Mouse (Mus musculus) embryonic facial prominence, embryonic 14.5 days (tissue): ENCODE data around the gene Fbxw24. TPM values are rescaled to one million over a fixed set of nuclear protein-coding genes. Genes with fewer than 3 reads are reported as not detected.
A peak's percentile ranks its signal among the peaks of the same experiment; 100 is the strongest.
"Not testable (repeated sequence)": the region's sequence is repeated elsewhere in the genome, so short reads cannot be mapped to it uniquely, and the experiment has no call there.

Experiments used
- ATAC-seq: fragments of 200-750 bp; cut with Nextera tagmentation; 2 replicates; pipeline ENCODE4 v1.8.0; 2017; ENCODE audit warnings: low read depth, moderate number of reproducible peaks, moderate TSS enrichment
- DNase-seq: peaks from one replicate; pipeline ENCODE4 v3.0.0-alpha.2; 2015; ENCODE audit warnings: low spot score
- H3K27ac ChIP-seq: fragments of 300-500 bp; sonication (generic); replicated peaks from 2 replicates; pipeline ENCODE4 v1.5.1; 2014; ENCODE audit warnings: low read depth, mild to moderate bottlenecking, low read length, moderate library complexity
- H3K27me3 ChIP-seq: fragments of 300-500 bp; sonication (generic); replicated peaks from 2 replicates; pipeline ENCODE4 v1.6.1; 2014; ENCODE audit warnings: low read length; ENCODE audit not compliant: control insufficient read depth, insufficient read depth
- H3K36me3 ChIP-seq: fragments of 300-500 bp; sonication (generic); 2 replicates; pipeline ENCODE4 v1.6.1; 2014; ENCODE audit warnings: low read length, mixed read lengths; ENCODE audit not compliant: control insufficient read depth, insufficient read depth
- H3K4me1 ChIP-seq: fragments of 300-500 bp; sonication (generic); 2 replicates; pipeline ENCODE4 v1.6.1; 2014; ENCODE audit warnings: antibody characterized with exemption, low read length; ENCODE audit not compliant: control insufficient read depth, insufficient read depth
- H3K4me2 ChIP-seq: fragments of 300-500 bp; sonication (generic); 2 replicates; pipeline ENCODE4 v1.6.1; 2014; ENCODE audit warnings: low read depth, mild to moderate bottlenecking, low read length, moderate library complexity, mixed read lengths
- H3K4me3 ChIP-seq: fragments of 300-500 bp; sonication (generic); 2 replicates; pipeline ENCODE4 v1.5.1; 2014; ENCODE audit warnings: low read depth, mild to moderate bottlenecking, low read length
- H3K9ac ChIP-seq: fragments of 300-500 bp; sonication (generic); 2 replicates; pipeline ENCODE4 v1.6.1; 2014; ENCODE audit warnings: low read depth, mild to moderate bottlenecking, low read length, moderate library complexity, mixed read lengths
- H3K9me3 ChIP-seq: fragments of 300-500 bp; sonication (generic); 2 replicates; pipeline ENCODE4 v1.6.1; 2016; ENCODE audit warnings: low read length; ENCODE audit not compliant: control insufficient read depth
- WGBS: fragments of 180-500 bp; shearing (Covaris S2); extraction: QIAGEN DNeasy Blood & Tissue Kit; methylation state at CpG from one replicate; pipeline ENCODE4 v1.1.7; 2014; 5-methylcytosine and 5-hydroxymethylcytosine counted together
- polyA plus RNA-seq: library from polyadenylated mRNA; unstranded; fragments of >200 nt; fragmentation: Nextera tagmentation; extraction: Ambion mirVana; gene quantifications from 2 replicates; pipeline ENCODE4 v1.2.1, GENCODE M21; 2014

The Fbxw24 gene
- polyA plus RNA-seq = 0.11 TPM in 1 of 2 replicates, not detected in the other

GRCm38 (mm10) chr9:109625957-109626356 lies at the start of gene Fbxw24:
Gene Fbxw24, minus strand, starts transcription at chr9:109626057.
- H3K9me3 ChIP-seq, H3K4me1 ChIP-seq, H3K4me3 ChIP-seq, H3K9ac ChIP-seq, H3K36me3 ChIP-seq, H3K4me2 ChIP-seq, H3K27me3 ChIP-seq, ATAC-seq, DNase-seq, H3K27ac ChIP-seq: not testable (repeated sequence)
- WGBS = 76% methylated on average over 2 of the region's 2 CpGs

- not testable (repeated sequence) for H3K27me3 ChIP-seq, H3K9ac ChIP-seq, H3K9me3 ChIP-seq, ATAC-seq, DNase-seq, H3K4me3 ChIP-seq, H3K4me1 ChIP-seq, H3K27ac ChIP-seq, H3K4me2 ChIP-seq, H3K36me3 ChIP-seq
- WGBS = 76% methylated on average over 2 of the region's 2 CpGs
Observed at GRCm38 (mm10) chr9:109664552-109664951, 38.7 kb upstream of the Fbxw24 start, which contains the start of gene Fbxw25. Gene Fbxw25, minus strand, starts transcription at chr9:109664652.

GRCm38 (mm10) chr9:109606837-109607236 lies 19.0 kb downstream of the Fbxw24 start:
- H3K9me3 ChIP-seq, H3K4me2 ChIP-seq, H3K36me3 ChIP-seq, H3K27me3 ChIP-seq, H3K27ac ChIP-seq, ATAC-seq, H3K4me1 ChIP-seq, H3K4me3 ChIP-seq, H3K9ac ChIP-seq: not testable (repeated sequence)
- 44% methylated on average over 5 of the region's 5 CpGs for WGBS
- peak; percentile 11 for DNase-seq

GRCm38 (mm10) chr9:109602128-109602527 lies 23.7 kb downstream of the Fbxw24 start:
- H3K27me3 ChIP-seq, H3K4me2 ChIP-seq, H3K9ac ChIP-seq, H3K9me3 ChIP-seq, ATAC-seq, H3K4me3 ChIP-seq, H3K36me3 ChIP-seq, H3K27ac ChIP-seq, DNase-seq, H3K4me1 ChIP-seq: not testable (repeated sequence)
- 60% methylated on average over 2 of the region's 2 CpGs for WGBS

- ATAC-seq (no peak), DNase-seq (no peak)
- H3K4me2 ChIP-seq = no peak overlapping the region
- no peaks in the 10 kb centered on the region for H3K4me1 ChIP-seq
- H3K9ac ChIP-seq = no peak overlapping the region
- no peak overlapping the region for H3K27ac ChIP-seq
- H3K9me3 ChIP-seq = peaks cover 3% of the 10 kb centered on the region; the same call in 1 of the 2 replicates
- H3K4me3 ChIP-seq = no peak overlapping the region
- H3K36me3 ChIP-seq = no peaks in the 10 kb centered on the region
- H3K27me3 ChIP-seq = no peaks in the 10 kb centered on the region
Observed at GRCm38 (mm10) chr9:109597226-109597625, 28.6 kb downstream of the Fbxw24 start.

- no peak for DNase-seq
- ATAC-seq = no peak
Observed at GRCm38 (mm10) chr9:109594866-109595265, 31.0 kb downstream of the Fbxw24 start.

GRCm38 (mm10) chr9:109568162-109568561 lies 57.7 kb downstream of the Fbxw24 start, which contains the start of gene Fbxw15:
Gene Fbxw15, minus strand, starts transcription at chr9:109568262.
- not testable (repeated sequence) for H3K27ac ChIP-seq, ATAC-seq

More at GRCm38 (mm10) chr9:109594866-109595265, 31.0 kb downstream of the Fbxw24 start:
- H3K27me3 ChIP-seq = no peaks in the 10 kb centered on the region
- H3K4me2 ChIP-seq = no peak overlapping the region
- H3K27ac ChIP-seq = no peak overlapping the region
- H3K36me3 ChIP-seq = no peaks in the 10 kb centered on the region
- 72% methylated on average over 2 of the region's 2 CpGs for WGBS
- no peaks in the 10 kb centered on the region for H3K4me1 ChIP-seq
- no peak overlapping the region for H3K4me3 ChIP-seq
- H3K9ac ChIP-seq = no peak overlapping the region
- peaks cover 3% of the 10 kb centered on the region; the same call in 1 of the 2 replicates for H3K9me3 ChIP-seq

GRCm38 (mm10) chr9:109565546-109565945 lies 60.3 kb downstream of the Fbxw24 start:
- ATAC-seq = no peak
- Histone ChIP-seq H3K4me1 (no peaks in the 10 kb centered on the region), H3K27ac (no peak overlapping the region), H3K4me3 (no peak overlapping the region), H3K9me3 (no peaks in the 10 kb centered on the region), H3K36me3 (no peaks in the 10 kb centered on the region), H3K27me3 (no peaks in the 10 kb centered on the region), H3K9ac (no peak overlapping the region), H3K4me2 (no peak overlapping the region)
- 60% methylated on average over 1 of the region's 1 CpGs for WGBS
- DNase-seq = no peak

More at GRCm38 (mm10) chr9:109568162-109568561, 57.7 kb downstream of the Fbxw24 start, which contains the start of gene Fbxw15:
- H3K9me3 ChIP-seq, H3K4me2 ChIP-seq, H3K27me3 ChIP-seq, H3K36me3 ChIP-seq, H3K4me1 ChIP-seq, DNase-seq, H3K9ac ChIP-seq, H3K4me3 ChIP-seq: not testable (repeated sequence)
- 91% methylated on average over 4 of the region's 4 CpGs for WGBS

GRCm38 (mm10) chr9:109562106-109562505 lies 63.8 kb downstream of the Fbxw24 start:
- not testable (repeated sequence) for H3K27ac ChIP-seq, H3K4me3 ChIP-seq, H3K27me3 ChIP-seq, ATAC-seq, H3K9me3 ChIP-seq, DNase-seq, H3K4me1 ChIP-seq, H3K4me2 ChIP-seq, H3K9ac ChIP-seq, H3K36me3 ChIP-seq
